Mouse (Mus musculus): ENCODE measurements around the gene Carm1. TPM values are rescaled to one million over a fixed set of nuclear protein-coding genes. Genes with fewer than 3 reads are reported as not detected.
A peak's percentile ranks its signal among the peaks of the same experiment; 100 is the strongest.

Carm1 gene
- polyA plus RNA-seq, 1 experiment from 2014 or later: 78.9 TPM

DNA sequence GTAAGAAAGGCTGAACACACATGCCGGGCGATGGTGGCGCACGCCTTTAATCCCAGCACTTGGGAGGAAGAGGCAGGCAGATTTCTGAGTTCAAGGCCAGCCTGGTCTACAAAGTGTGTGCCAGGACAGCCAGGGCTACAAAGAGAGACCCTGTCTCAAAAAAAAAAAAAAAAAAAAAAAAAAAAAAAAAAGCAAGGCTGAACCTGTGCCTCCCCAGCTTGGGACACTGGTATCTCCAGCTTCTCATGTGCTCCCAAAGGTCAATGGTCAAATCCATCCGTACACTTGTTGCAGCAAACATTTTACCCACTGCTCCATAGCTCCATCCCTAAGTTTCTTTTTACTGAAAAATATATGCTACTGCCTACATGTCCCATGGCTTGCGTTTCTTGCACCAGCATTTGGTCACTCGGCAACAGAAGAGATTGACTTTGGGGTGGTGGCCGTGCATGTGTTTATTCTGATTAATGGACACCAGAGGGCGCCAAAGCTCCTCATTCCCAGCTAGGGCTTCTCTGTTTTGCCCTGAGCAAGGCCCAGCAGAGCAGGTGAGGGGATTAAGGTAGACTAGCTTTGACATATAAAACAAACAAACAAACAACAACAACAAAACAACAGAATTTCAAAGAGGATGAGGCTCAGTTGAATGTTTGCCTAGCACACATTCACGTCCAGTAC lies 55.2 kb downstream of the Carm1 start:
- Histone ChIP-seq H3K27ac (replicated peaks; ENCODE audit: low read depth, low read length) (no peak overlapping the region), H3K9me3 (ENCODE audit: control insufficient read depth, low read length) (no peaks in the 10 kb centered on the region), H3K4me2 (ENCODE audit: low read depth, severe bottlenecking) (no peak overlapping the region), H3K36me3 (ENCODE audit: control insufficient read depth, insufficient read depth, low read length) (no peaks in the 10 kb centered on the region), H3K4me3 (ENCODE audit: low read depth, low read length) (no peak overlapping the region), H3K9ac (ENCODE audit: low read length) (no peak overlapping the region), H3K4me1 (ENCODE audit: control insufficient read depth, insufficient read depth, low read length) (no peaks in the 10 kb centered on the region), H3K27me3 (ENCODE audit: control insufficient read depth, insufficient read depth, low read length) (no peaks in the 10 kb centered on the region)
- DNase-seq (ENCODE audit: low spot score): peak; percentile 84
- ATAC-seq (ENCODE audit: insufficient number of reproducible peaks, low FRiP score, low TSS enrichment, low read depth): no peak
- 50% methylated on average over 10 of the region's 10 CpGs for WGBS

DNA sequence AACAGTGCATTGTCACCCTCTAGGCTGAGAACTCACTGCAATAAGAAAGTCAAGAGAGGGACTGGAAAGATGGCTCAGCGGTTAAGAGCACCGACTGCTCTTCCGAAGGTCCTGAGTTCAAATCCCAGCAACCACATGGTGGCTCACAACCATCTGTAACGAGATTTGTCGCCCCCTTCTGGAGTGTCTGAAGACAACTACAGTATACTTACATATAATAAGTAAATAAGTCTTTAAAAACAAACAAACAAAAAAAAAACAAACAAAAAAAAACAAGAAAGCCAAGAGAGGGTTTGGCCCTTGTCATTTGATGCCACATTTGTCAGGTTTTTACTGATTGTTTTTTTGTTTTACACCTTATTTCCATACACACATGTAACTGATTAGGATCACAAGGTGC lies 57.4 kb downstream of the Carm1 start:
- H3K27ac ChIP-seq (replicated peaks; ENCODE audit: low read depth, low read length): no peak overlapping the region
- no peaks in the 10 kb centered on the region for H3K9me3 ChIP-seq (ENCODE audit: control insufficient read depth, low read length)
- H3K9ac ChIP-seq (ENCODE audit: low read length): no peak overlapping the region
- H3K36me3 ChIP-seq (ENCODE audit: control insufficient read depth, insufficient read depth, low read length): no peaks in the 10 kb centered on the region
- H3K4me3 ChIP-seq (ENCODE audit: low read depth, low read length): no peak overlapping the region
- no peaks in the 10 kb centered on the region for H3K4me1 ChIP-seq (ENCODE audit: control insufficient read depth, insufficient read depth, low read length)
- no peak for DNase-seq (ENCODE audit: low spot score)
- H3K27me3 ChIP-seq (ENCODE audit: control insufficient read depth, insufficient read depth, low read length): no peaks in the 10 kb centered on the region
- no peak for ATAC-seq (ENCODE audit: insufficient number of reproducible peaks, low FRiP score, low TSS enrichment, low read depth)
- WGBS: 71% methylated on average over 5 of the region's 5 CpGs
- H3K4me2 ChIP-seq (ENCODE audit: low read depth, severe bottlenecking): no peak overlapping the region

DNA sequence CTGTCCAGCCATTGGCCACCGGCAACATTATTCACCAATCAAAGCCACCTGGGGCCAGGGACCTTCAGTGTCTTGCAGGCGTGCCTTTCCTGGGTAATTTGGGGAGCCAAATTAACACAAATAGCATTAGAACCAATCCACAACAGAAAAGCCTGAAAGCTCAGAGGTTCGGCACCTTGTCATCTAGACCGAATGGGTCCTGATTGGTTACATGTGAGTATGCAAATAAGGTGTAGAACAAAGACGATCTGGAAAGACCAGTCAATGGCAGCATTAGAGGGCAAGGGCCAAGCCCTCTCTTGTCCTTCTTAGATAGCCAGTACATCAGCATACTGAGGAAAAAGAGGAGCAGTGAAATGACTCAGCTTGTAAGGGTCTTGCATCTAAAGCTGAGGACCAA lies 59.2 kb downstream of the Carm1 start:
- no peaks in the 10 kb centered on the region for H3K36me3 ChIP-seq (ENCODE audit: control insufficient read depth, insufficient read depth, low read length)
- H3K9ac ChIP-seq (ENCODE audit: low read length): no peak overlapping the region
- no peaks in the 10 kb centered on the region for H3K9me3 ChIP-seq (ENCODE audit: control insufficient read depth, low read length)
- H3K4me2 ChIP-seq (ENCODE audit: low read depth, severe bottlenecking): no peak overlapping the region
- no peaks in the 10 kb centered on the region for H3K27me3 ChIP-seq (ENCODE audit: control insufficient read depth, insufficient read depth, low read length)
- no peaks in the 10 kb centered on the region for H3K4me1 ChIP-seq (ENCODE audit: control insufficient read depth, insufficient read depth, low read length)
- no peak for ATAC-seq (ENCODE audit: insufficient number of reproducible peaks, low FRiP score, low TSS enrichment, low read depth)
- WGBS: 70% methylated on average over 5 of the region's 5 CpGs
- no peak overlapping the region for H3K27ac ChIP-seq (replicated peaks; ENCODE audit: low read depth, low read length)
- H3K4me3 ChIP-seq (ENCODE audit: low read depth, low read length): no peak overlapping the region
- no peak for DNase-seq (ENCODE audit: low spot score)

DNA sequence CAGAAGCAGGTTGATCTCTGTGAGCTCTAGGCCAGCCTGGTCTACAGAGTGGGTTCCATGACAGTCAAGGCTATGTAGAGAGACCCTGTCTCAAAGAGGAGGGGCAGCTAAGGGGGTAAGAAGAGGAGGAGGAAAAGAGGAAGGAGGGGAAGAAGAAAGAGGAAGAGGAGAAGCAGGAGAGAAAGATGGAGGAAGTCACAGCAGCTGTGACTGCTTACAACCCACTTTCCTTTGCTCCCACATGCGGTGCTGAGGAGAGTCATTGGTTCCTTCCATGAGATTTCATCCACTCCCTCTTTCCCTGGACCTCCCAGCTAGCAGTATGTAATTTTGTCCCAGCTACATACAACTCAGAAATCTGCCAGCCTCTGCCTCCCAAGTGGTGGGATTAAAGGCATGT lies 60.0 kb downstream of the Carm1 start:
- Histone ChIP-seq H3K36me3 (ENCODE audit: control insufficient read depth, insufficient read depth, low read length) (no peaks in the 10 kb centered on the region), H3K4me2 (ENCODE audit: low read depth, severe bottlenecking) (no peak overlapping the region), H3K4me1 (ENCODE audit: control insufficient read depth, insufficient read depth, low read length) (no peaks in the 10 kb centered on the region), H3K27me3 (ENCODE audit: control insufficient read depth, insufficient read depth, low read length) (no peaks in the 10 kb centered on the region), H3K9me3 (ENCODE audit: control insufficient read depth, low read length) (no peaks in the 10 kb centered on the region), H3K9ac (ENCODE audit: low read length) (no peak overlapping the region), H3K4me3 (ENCODE audit: low read depth, low read length) (no peak overlapping the region), H3K27ac (replicated peaks; ENCODE audit: low read depth, low read length) (no peak overlapping the region)
- DNase-seq (ENCODE audit: low spot score): no peak
- 92% methylated on average over 1 of the region's 1 CpGs for WGBS
- ATAC-seq (ENCODE audit: insufficient number of reproducible peaks, low FRiP score, low TSS enrichment, low read depth): no peak

DNA sequence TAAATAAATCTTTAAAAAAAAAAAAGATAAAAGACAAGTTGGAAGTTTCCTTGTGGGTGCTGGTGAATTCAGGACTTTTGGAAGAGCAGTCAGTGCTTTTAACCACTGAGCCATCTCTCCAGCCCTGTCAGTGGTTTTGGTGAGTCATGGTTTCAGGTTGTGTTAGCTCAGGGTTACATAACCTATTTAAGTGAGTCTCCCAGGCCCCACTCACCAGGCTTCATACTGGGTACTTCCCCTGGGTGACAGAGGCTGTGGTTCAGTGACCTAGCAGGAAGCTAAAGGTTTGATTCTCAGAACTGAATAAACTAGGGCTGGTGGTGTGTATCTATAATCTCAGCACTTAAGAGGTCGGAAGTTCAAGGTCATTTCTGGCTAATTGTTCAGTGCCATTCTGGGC lies 63.2 kb downstream of the Carm1 start:
- no peaks in the 10 kb centered on the region for H3K27me3 ChIP-seq (ENCODE audit: control insufficient read depth, insufficient read depth, low read length)
- no peak overlapping the region for H3K27ac ChIP-seq (replicated peaks; ENCODE audit: low read depth, low read length)
- WGBS: 94% methylated on average over 1 of the region's 1 CpGs
- H3K4me3 ChIP-seq (ENCODE audit: low read depth, low read length): no peak overlapping the region
- H3K9me3 ChIP-seq (ENCODE audit: control insufficient read depth, low read length): no peaks in the 10 kb centered on the region
- ATAC-seq (ENCODE audit: insufficient number of reproducible peaks, low FRiP score, low TSS enrichment, low read depth) (no peak), DNase-seq (ENCODE audit: low spot score) (no peak)
- no peaks in the 10 kb centered on the region for H3K4me1 ChIP-seq (ENCODE audit: control insufficient read depth, insufficient read depth, low read length)
- H3K4me2 ChIP-seq (ENCODE audit: low read depth, severe bottlenecking): no peak overlapping the region
- H3K9ac ChIP-seq (ENCODE audit: low read length): no peak overlapping the region
- no peaks in the 10 kb centered on the region for H3K36me3 ChIP-seq (ENCODE audit: control insufficient read depth, insufficient read depth, low read length)

DNA sequence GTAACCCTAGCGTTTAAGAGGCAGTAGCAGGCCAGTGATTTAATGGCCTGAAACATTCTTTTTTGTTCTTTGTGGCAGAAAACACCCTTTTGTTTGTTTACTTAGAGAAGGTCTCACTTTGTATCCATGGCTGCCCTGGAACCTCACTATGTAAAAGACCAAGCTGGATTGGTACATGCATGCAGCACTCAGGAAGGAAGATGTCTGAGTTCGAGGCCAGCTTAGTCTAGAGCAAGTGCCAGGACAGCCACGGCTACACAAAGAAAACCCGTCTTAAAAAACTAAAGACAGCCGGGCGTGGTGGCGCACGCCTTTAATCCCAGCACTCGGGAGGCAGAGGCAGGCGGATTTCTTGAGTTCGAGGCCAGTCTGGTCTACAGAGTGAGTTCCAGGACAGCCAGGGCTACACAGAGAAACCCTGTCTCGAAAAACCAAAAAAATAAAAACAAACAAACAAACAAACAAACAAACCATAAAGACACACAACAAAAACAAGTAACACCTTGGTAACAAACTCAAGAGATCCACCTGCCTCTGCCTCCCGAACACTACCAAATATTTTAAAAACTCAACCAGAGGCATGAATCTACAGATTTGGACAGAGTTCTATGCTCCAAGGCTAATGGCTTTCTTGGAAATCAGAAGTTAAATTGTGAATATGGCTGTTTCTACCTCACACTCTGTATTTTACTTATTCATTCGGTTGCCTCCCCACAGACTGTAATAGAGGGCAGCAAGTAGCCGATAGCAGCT lies 68.3 kb downstream of the Carm1 start:
- no peaks in the 10 kb centered on the region for H3K27me3 ChIP-seq (ENCODE audit: control insufficient read depth, insufficient read depth, low read length)

DNA sequence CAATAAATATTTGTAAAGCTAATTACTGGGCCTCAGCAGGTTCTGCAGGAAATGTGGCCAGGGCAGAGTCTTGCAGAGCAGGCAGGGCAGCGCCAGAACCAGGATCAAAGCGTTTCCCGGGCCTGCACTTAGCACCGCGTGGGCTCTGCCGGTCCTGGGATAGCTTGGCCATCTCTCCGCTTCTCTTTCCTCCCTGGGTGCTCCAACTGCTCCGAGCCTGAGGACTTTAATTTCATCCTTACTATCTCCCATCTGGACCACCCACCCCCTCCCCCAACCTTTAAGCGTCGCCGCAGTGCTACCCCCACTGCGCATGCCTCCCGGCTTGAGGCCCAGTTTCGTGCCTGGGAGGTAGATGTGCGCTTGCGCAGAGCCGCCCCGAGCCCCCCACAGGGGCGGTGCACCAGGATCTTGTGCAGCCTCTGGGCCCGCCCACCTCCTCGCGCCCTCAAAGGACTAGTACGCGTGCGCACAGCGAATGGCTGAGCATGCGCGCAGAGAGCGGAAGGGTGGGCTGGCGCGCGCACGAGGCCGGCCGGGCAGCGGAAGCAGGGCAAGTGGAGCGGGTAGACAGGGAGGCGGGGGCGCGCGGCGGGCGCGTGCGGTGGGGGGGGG lies 69.0 kb downstream of the Carm1 start, which contains the start of gene Smarca4:
Gene Smarca4 (plus strand): TSS at position 553 of the 615 bp plus-strand sequence.
- no peaks in the 10 kb centered on the region for H3K9me3 ChIP-seq (ENCODE audit: control insufficient read depth, low read length)
- ATAC-seq (ENCODE audit: insufficient number of reproducible peaks, low FRiP score, low TSS enrichment, low read depth): peak; percentile 92
- H3K9ac ChIP-seq (ENCODE audit: low read length): peak within 1 kb of the TSS; percentile 96
- peak within 1 kb of the TSS; percentile 97 for H3K27ac ChIP-seq (replicated peaks; ENCODE audit: low read depth, low read length)
- no peaks in the 10 kb centered on the region for H3K36me3 ChIP-seq (ENCODE audit: control insufficient read depth, insufficient read depth, low read length)
- WGBS: under 1% methylated on average over 26 of the region's 45 CpGs
- DNase-seq (ENCODE audit: low spot score): peak; percentile 100
- H3K4me2 ChIP-seq (ENCODE audit: low read depth, severe bottlenecking): peak within 1 kb of the TSS; percentile 67
- no peaks in the 10 kb centered on the region for H3K27me3 ChIP-seq (ENCODE audit: control insufficient read depth, insufficient read depth, low read length)
- no peaks in the 10 kb centered on the region for H3K4me1 ChIP-seq (ENCODE audit: control insufficient read depth, insufficient read depth, low read length)
- peak within 1 kb of the TSS; percentile 74 for H3K4me3 ChIP-seq (ENCODE audit: low read depth, low read length)

More for the DNA sequence above, 68.3 kb downstream of the Carm1 start:
- Histone ChIP-seq H3K27ac (replicated peaks; ENCODE audit: low read depth, low read length) (peak overlapping the region; percentile 91), H3K4me1 (ENCODE audit: control insufficient read depth, insufficient read depth, low read length) (no peaks in the 10 kb centered on the region), H3K9ac (ENCODE audit: low read length) (peak overlapping the region; percentile 81), H3K36me3 (ENCODE audit: control insufficient read depth, insufficient read depth, low read length) (no peaks in the 10 kb centered on the region), H3K9me3 (ENCODE audit: control insufficient read depth, low read length) (no peaks in the 10 kb centered on the region), H3K4me3 (ENCODE audit: low read depth, low read length) (peak overlapping the region; percentile 74), H3K4me2 (ENCODE audit: low read depth, severe bottlenecking) (peak overlapping the region; percentile 67)
- WGBS: 75% methylated on average over 15 of the region's 15 CpGs
- DNase-seq (ENCODE audit: low spot score): no peak
- ATAC-seq (ENCODE audit: insufficient number of reproducible peaks, low FRiP score, low TSS enrichment, low read depth): no peak

DNA sequence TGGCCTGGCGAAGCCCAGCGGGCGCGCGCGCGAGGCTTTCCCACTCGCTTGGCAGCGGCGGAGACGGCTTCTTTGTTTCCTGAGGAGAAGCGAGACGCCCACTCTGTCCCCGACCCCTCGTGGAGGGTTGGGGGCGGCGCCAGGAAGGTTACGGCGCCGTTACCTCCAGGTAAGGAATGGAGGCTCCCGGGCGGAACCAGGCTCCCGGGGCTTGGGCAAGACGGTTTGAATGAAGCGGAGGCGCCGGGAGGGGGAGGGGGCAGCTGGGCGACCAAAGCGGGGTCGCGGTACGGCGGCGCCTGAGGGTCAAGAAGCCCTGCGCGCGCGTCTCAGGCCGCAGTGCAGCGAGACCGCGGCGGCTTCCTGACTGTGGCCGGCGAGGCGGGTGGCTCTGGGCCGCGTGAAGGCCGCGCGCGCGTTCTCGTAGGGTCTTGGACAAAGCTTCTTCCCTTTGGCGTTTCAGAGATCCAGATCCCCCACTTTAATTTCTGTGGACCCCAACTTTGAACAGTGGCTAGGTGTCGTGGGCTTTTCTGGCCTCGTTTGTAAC lies 69.6 kb downstream of the Carm1 start:
- H3K9me3 ChIP-seq (ENCODE audit: control insufficient read depth, low read length): no peaks in the 10 kb centered on the region
- H3K9ac ChIP-seq (ENCODE audit: low read length): peak overlapping the region; percentile 96
- H3K27ac ChIP-seq (replicated peaks; ENCODE audit: low read depth, low read length): peak overlapping the region; percentile 97
- peak overlapping the region; percentile 39 for H3K4me2 ChIP-seq (ENCODE audit: low read depth, severe bottlenecking)
- WGBS: under 1% methylated on average over 57 of the region's 57 CpGs
- DNase-seq (ENCODE audit: low spot score): peak; percentile 93
- peak overlapping the region; percentile 74 for H3K4me3 ChIP-seq (ENCODE audit: low read depth, low read length)
- H3K4me1 ChIP-seq (ENCODE audit: control insufficient read depth, insufficient read depth, low read length): no peaks in the 10 kb centered on the region
- H3K27me3 ChIP-seq (ENCODE audit: control insufficient read depth, insufficient read depth, low read length): no peaks in the 10 kb centered on the region
- no peaks in the 10 kb centered on the region for H3K36me3 ChIP-seq (ENCODE audit: control insufficient read depth, insufficient read depth, low read length)
- peak; percentile 75 for ATAC-seq (ENCODE audit: insufficient number of reproducible peaks, low FRiP score, low TSS enrichment, low read depth)

Measured in limb, embryonic 11.5 days (tissue).